Mouse (Mus musculus): ENCODE results near the gene D930048N14Rik. TPM values are rescaled to one million over a fixed set of nuclear protein-coding genes. Genes with fewer than 3 reads are reported as not detected.
"Not testable (repeated sequence)": the region's sequence is repeated elsewhere in the genome, so short reads cannot be mapped to it uniquely, and the experiment has no call there.

D930048N14Rik gene
- total RNA-seq, 2 experiments from 2014 or later, result 1.1 to 1.7 TPM

GRCm38 (mm10) chr11:51679466-51679865 lies 28.7 kb downstream of the D930048N14Rik start:
- intact Hi-C loops (cut with DNase I), result no loop called here
- no peak for DNase-seq (ENCODE audit: low spot score in 2 of 2)

DNA sequence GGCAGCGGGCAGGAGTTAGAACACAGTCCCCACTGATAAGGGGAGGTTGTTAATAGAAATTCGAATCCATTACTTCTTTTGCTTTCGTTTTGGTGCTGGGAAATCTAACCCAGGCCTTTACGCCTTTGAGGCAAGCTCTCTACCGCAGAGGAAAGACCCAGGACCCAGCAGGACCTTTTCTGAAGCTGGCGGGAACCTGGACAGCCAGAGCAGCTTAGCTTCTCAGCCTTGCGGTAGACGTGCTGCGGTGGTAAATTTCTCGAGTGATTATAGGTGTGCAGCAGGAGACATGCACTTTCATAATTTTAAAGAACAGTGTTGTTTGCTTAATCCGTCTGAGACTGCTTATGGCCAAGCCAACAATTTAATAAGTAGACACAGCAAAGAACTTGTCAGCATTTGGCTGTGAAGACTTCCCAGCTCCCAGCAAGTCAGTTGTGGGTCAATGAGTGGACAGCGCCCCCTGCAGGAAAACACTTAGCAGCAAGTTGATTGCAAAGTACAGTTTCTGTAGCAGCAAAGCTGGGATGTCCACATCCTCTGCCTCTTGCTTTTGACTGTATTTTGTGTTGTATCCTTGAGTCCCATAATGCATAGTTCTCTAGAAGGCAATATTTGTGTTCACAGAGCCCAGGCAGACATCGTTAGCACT lies 30.7 kb downstream of the D930048N14Rik start:
- intact Hi-C loops (cut with DNase I), result loop anchor here (1.0 to 10.0 kb wide), 2 partner anchors 64 to 397 kb away; partner anchors contain the start of gene Col23a1

DNA sequence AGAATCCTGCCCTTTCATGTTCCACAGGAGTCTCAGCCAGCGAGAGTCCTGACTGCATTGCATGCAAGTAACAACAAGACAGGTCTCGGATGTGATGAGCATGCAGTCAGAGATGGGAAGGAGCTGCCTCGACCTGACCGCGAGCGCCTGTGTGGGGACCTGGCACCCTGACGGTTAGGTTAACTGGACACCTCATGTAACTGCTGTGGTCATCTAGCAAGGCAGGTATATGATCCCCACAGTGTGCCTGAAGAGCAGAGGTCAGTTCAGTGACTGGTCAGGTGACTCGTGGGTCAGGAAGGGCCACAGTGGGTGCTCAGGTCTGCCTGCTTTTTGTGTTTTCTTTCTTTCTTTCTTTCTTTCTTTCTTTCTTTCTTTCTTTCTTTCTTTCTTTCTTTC lies 31.2 kb downstream of the D930048N14Rik start:
- intact Hi-C loops (cut with DNase I), result loop anchor here (1.0 to 10.0 kb wide), 2 partner anchors 65 to 397 kb away; partner anchors contain the start of gene Col23a1
- DNase-seq (ENCODE audit: low spot score in 2 of 2), result no peak

More for the DNA sequence above, 30.7 kb downstream of the D930048N14Rik start:
- DNase-seq (ENCODE audit: low spot score in 2 of 2), result peak; percentile 82 to 88

- DNase-seq (ENCODE audit: low spot score in 2 of 2), result peak; percentile 100
- intact Hi-C loops (cut with DNase I), result loop anchor here (10.0 kb wide), 1 partner anchor 404 kb away; the partner anchor contains the start of gene Col23a1
These were observed 37.9 kb downstream of the D930048N14Rik start, which contains the start of gene 0610009B22Rik for GRCm38 (mm10) chr11:51688330-51689328. TSS of gene 0610009B22Rik (minus strand) at chr11:51688874.

GRCm38 (mm10) chr11:51689343-51689742 lies 38.6 kb downstream of the D930048N14Rik start:
- intact Hi-C loops (cut with DNase I), result loop anchor here (10.0 kb wide), 1 partner anchor 405 kb away; the partner anchor contains the start of gene Col23a1
- DNase-seq (ENCODE audit: low spot score in 2 of 2), result no peak

- intact Hi-C loops (cut with DNase I); DNase-seq (ENCODE audit: low spot score in 2 of 2): not testable (repeated sequence)
These were observed 39.8 kb downstream of the D930048N14Rik start for GRCm38 (mm10) chr11:51690597-51690996.

GRCm38 (mm10) chr11:51694984-51695383 lies 44.2 kb downstream of the D930048N14Rik start:
- intact Hi-C loops (cut with DNase I), result no loop called here
- no peak for DNase-seq (ENCODE audit: low spot score in 2 of 2)

DNA sequence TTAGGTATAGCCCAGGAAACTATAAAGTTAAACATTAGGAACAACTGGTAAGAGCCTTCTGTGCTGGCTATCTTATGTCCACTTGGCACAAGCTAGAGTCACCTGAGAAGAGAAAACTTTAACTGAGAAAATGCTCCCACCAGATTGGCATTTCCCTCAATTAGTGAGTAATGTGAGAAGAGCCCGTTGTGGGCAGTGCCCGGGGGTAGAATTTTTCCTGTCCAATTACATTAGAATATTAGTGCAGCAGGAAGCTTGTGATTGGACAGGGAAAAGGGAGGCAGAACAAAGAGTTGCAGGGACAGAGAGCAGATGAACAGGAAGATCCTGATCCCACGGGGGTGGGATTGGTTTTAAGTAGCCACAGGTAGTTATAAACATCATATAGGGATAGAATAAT lies 52.1 kb downstream of the D930048N14Rik start:
- intact Hi-C loops (cut with DNase I), result no loop called here
- no peak for DNase-seq (ENCODE audit: low spot score in 2 of 2)

- intact Hi-C loops (cut with DNase I), result no loop called here
- DNase-seq (ENCODE audit: low spot score in 2 of 2), result peak in 1 of 2 experiments; percentile 23
These were observed 52.7 kb downstream of the D930048N14Rik start for GRCm38 (mm10) chr11:51703379-51703998.

DNA sequence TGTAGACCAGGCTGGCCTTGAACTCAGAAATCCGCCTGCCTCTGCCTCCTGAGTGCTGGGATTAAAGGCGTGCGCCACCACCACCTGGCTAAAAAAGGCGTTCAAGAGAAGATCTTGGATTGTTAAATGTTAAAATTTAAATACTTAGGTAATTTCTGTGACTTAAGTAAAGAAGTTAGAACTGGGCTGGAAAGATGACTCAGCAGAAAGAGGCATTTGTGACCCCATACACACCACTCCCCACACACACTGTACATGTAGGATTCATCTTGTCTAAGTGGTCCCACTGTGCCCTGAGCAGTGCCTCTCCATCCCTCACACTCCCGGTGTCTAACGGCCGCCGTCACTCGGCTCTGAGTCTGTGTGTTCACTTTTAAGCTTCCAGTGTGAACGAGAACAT lies 55.7 kb downstream of the D930048N14Rik start:
- intact Hi-C loops (cut with DNase I), result no loop called here
- no peak for DNase-seq (ENCODE audit: low spot score in 2 of 2)

GRCm38 (mm10) chr11:51707080-51707479 lies 56.3 kb downstream of the D930048N14Rik start:
- intact Hi-C loops (cut with DNase I), result no loop called here
- no peak for DNase-seq (ENCODE audit: low spot score in 2 of 2)

Other genes with a start within 250 kb of the D930048N14Rik start
- gene Phykpl, start 66.2 kb upstream of the D930048N14Rik start, total RNA-seq (2021), result 1 to 10 TPM; 5.7 to 8.4 TPM
- gene Hnrnpab, start 44.1 kb upstream of the D930048N14Rik start, total RNA-seq (2021), result 100 to 1,000 TPM; 116 to 129 TPM
- 10 to 100 TPM; 39.3 to 47.6 TPM for gene Nhp2, start 31.2 kb upstream of the D930048N14Rik start, total RNA-seq (2021)
- gene Rmnd5b, start 15.1 kb upstream of the D930048N14Rik start, total RNA-seq (2021), result 10 to 100 TPM; 55.0 to 60.7 TPM
- 10 to 100 TPM in 1 of 2 experiments, 1 to 10 TPM in 1; 10.0 to 10.8 TPM for gene N4bp3, start 112 bp upstream of the D930048N14Rik start, total RNA-seq (2021)
- gene 0610009B22Rik, start 37.9 kb downstream of the D930048N14Rik start, total RNA-seq (2021), result 10 to 100 TPM; 34.3 to 35.3 TPM
- gene Sec24a, start 112.7 kb downstream of the D930048N14Rik start, total RNA-seq (2021), result 10 to 100 TPM; 16.4 to 21.3 TPM
- 10 to 100 TPM; 68.3 to 70.1 TPM for gene Sar1b, start 112.7 kb downstream of the D930048N14Rik start, total RNA-seq (2021)
- gene Jade2, start 206.7 kb downstream of the D930048N14Rik start, total RNA-seq (2021), result 10 to 100 TPM; 28.7 to 34.5 TPM

Data from left cerebral cortex, postnatal 25 days (tissue).